Mouse (Mus musculus): ENCODE measurements around the gene Elmo1.

The Elmo1 gene

GRCm38 (mm10) chr13:20090133-20090710, at the start of gene Elmo1:
TSS of gene Elmo1 (plus strand) at chr13:20090596.
- WGBS = 0% methylated on average over 49 of the region's 49 CpGs

- 48% methylated on average over 2 of the region's 2 CpGs for WGBS
These were observed 49.1 kb upstream of the Elmo1 start for GRCm38 (mm10) chr13:20041169-20041830.

- 87% methylated on average over 2 of the region's 2 CpGs for WGBS
These were observed 47.5 kb upstream of the Elmo1 start for GRCm38 (mm10) chr13:20042856-20043255.

GRCm38 (mm10) chr13:20045350-20045749, 45.0 kb upstream of the Elmo1 start:
- WGBS = 95% methylated on average over 2 of the region's 2 CpGs

- WGBS = 70% methylated on average over 5 of the region's 5 CpGs
These were observed 44.6 kb upstream of the Elmo1 start for GRCm38 (mm10) chr13:20045836-20046235.

- WGBS = 85% methylated on average over 4 of the region's 4 CpGs
These were observed 44.0 kb upstream of the Elmo1 start for GRCm38 (mm10) chr13:20046406-20046805.

GRCm38 (mm10) chr13:20047926-20048836, 42.2 kb upstream of the Elmo1 start:
- WGBS = 63% methylated on average over 14 of the region's 14 CpGs

GRCm38 (mm10) chr13:20048837-20049160, 41.6 kb upstream of the Elmo1 start:
- 51% methylated on average over 2 of the region's 2 CpGs for WGBS

- WGBS = 81% methylated on average over 8 of the region's 8 CpGs
These were observed 40.7 kb upstream of the Elmo1 start for GRCm38 (mm10) chr13:20049654-20050053.

- WGBS = 95% methylated on average over 10 of the region's 10 CpGs
These were observed 40.2 kb upstream of the Elmo1 start for GRCm38 (mm10) chr13:20050149-20050548.

GRCm38 (mm10) chr13:20057926-20058325, 32.5 kb upstream of the Elmo1 start:
- 97% methylated on average over 1 of the region's 1 CpGs for WGBS

GRCm38 (mm10) chr13:20061031-20061430, 29.4 kb upstream of the Elmo1 start:
- WGBS = 86% methylated on average over 5 of the region's 5 CpGs

- WGBS = 60% methylated on average over 5 of the region's 5 CpGs
These were observed 27.1 kb upstream of the Elmo1 start for GRCm38 (mm10) chr13:20063331-20063730.

GRCm38 (mm10) chr13:20072994-20073393, 17.4 kb upstream of the Elmo1 start:
- WGBS = 88% methylated on average over 5 of the region's 5 CpGs

- WGBS = 80% methylated on average over 1 of the region's 1 CpGs
These were observed 13.9 kb upstream of the Elmo1 start for GRCm38 (mm10) chr13:20076521-20076920.

GRCm38 (mm10) chr13:20077237-20077636, 13.2 kb upstream of the Elmo1 start:
- 61% methylated on average over 3 of the region's 3 CpGs for WGBS

GRCm38 (mm10) chr13:20090711-20091603, 561 bp downstream of the Elmo1 start:
- WGBS = under 1% methylated on average over 93 of the region's 93 CpGs

- WGBS = 8% methylated on average over 10 of the region's 10 CpGs
These were observed 1.2 kb downstream of the Elmo1 start for GRCm38 (mm10) chr13:20091604-20091926.

GRCm38 (mm10) chr13:20092301-20092700, 1.9 kb downstream of the Elmo1 start:
- 86% methylated on average over 3 of the region's 3 CpGs for WGBS

GRCm38 (mm10) chr13:20093307-20094045, 3.1 kb downstream of the Elmo1 start:
- 51% methylated on average over 19 of the region's 19 CpGs for WGBS

Measured in cerebral cortex, adult 2 months (tissue).